9 mouse cellular contexts compared by ENCODE assay signal in genomic region chr9:56727703-56728684, GRCm38 (mm10).
A peak's percentile ranks its signal among the peaks of the same experiment; 100 is the strongest.
DNase-seq lines count a peak whose midpoint lies in the region; ATAC-seq lines count a peak whose summit lies in the region.
"Had no signal": no experiment of that assay in that cellular context is flagged by ENCODE, and none has a peak within 500 bp of the region (broad histone marks: within the 10 kb centered on the region; RNA-seq: fewer than 3 reads in every experiment).

No protein-coding gene starts in this region.

- 0 out of 2 replicates have a peak, but pooled peaks have one; percentile 41 for ATAC-seq in intestine, embryonic 15.5 days
- no peak for ATAC-seq in intestine, embryonic 16.5 days
- ATAC-seq in inflammation-experienced regulatory T-cells, adult 6 months, result no peak
- ATAC-seq in liver, embryonic 12.5 days, result no peak

- no peak overlapping the region for H3K4me3 ChIP-seq in intestine, embryonic 15.5 days (replicated peaks)
- no peak overlapping the region for H3K4me3 ChIP-seq in intestine, embryonic 16.5 days (ENCODE audit: low read length)
- no peak overlapping the region for H3K4me3 ChIP-seq in liver, embryonic 12.5 days

- WGBS in intestine, embryonic 15.5 days, result 49% methylated on average over 15 of the region's 15 CpGs
- WGBS in intestine, embryonic 16.5 days, result 42% methylated on average over 15 of the region's 15 CpGs
- 46% methylated on average over 15 of the region's 15 CpGs for WGBS in liver, embryonic 12.5 days (ENCODE audit: insufficient replicate concordance)

- H3K27me3 ChIP-seq in intestine, embryonic 15.5 days (replicated peaks), result no peaks in the 10 kb centered on the region; the same call in 1 of the 2 replicates
- H3K27me3 ChIP-seq in intestine, embryonic 16.5 days (replicated peaks; ENCODE audit: control insufficient read depth, insufficient read depth, low read length), result no peaks in the 10 kb centered on the region
- 0 out of 2 replicates have a peak, but pooled peaks cover 8% of the 10 kb centered on the region for H3K27me3 ChIP-seq in liver, embryonic 12.5 days (replicated peaks)

- H3K4me1 ChIP-seq in intestine, embryonic 15.5 days (replicated peaks), result no peaks in the 10 kb centered on the region
- no peaks in the 10 kb centered on the region for H3K4me1 ChIP-seq in intestine, embryonic 16.5 days (ENCODE audit: control insufficient read depth, insufficient read depth, low read length)
- no peaks in the 10 kb centered on the region for H3K4me1 ChIP-seq in liver, embryonic 12.5 days

- DNase-seq in adrenal gland, adult 8-10 months, result peak; percentile 16
- DNase-seq in gastrocnemius, adult 18-20 months (ENCODE audit: low spot score), result peak; percentile 37
- peak; percentile 13 to 53 for DNase-seq in kidney, postnatal 25 days
- DNase-seq in retina, adult 2 months (ENCODE audit: low read depth, low spot score), result peak; percentile 16

- no peak overlapping the region for H3K9ac ChIP-seq in intestine, embryonic 15.5 days
- H3K9ac ChIP-seq in intestine, embryonic 16.5 days (ENCODE audit: low read depth, low read length), result no peak overlapping the region
- H3K9ac ChIP-seq in liver, embryonic 12.5 days, result no peak overlapping the region

- no peaks in the 10 kb centered on the region for H3K9me3 ChIP-seq in intestine, embryonic 15.5 days
- H3K9me3 ChIP-seq in intestine, embryonic 16.5 days (ENCODE audit: control insufficient read depth, low read length), result no peaks in the 10 kb centered on the region
- H3K9me3 ChIP-seq in liver, embryonic 12.5 days (replicated peaks), result no peaks in the 10 kb centered on the region

- H3K4me2 ChIP-seq in intestine, embryonic 15.5 days (replicated peaks), result no peak overlapping the region
- H3K4me2 ChIP-seq in intestine, embryonic 16.5 days (ENCODE audit: low read depth, low read length), result no peak overlapping the region
- H3K4me2 ChIP-seq in liver, embryonic 12.5 days, result no peak overlapping the region

- no peaks in the 10 kb centered on the region for H3K36me3 ChIP-seq in intestine, embryonic 15.5 days
- H3K36me3 ChIP-seq in intestine, embryonic 16.5 days (ENCODE audit: control insufficient read depth, insufficient read depth, low read length), result no peaks in the 10 kb centered on the region
- no peaks in the 10 kb centered on the region for H3K36me3 ChIP-seq in liver, embryonic 12.5 days

- 0 out of 2 replicates have a peak overlapping the region, but pooled peaks have one; percentile 44 for H3K27ac ChIP-seq in intestine, embryonic 15.5 days
- H3K27ac ChIP-seq in intestine, embryonic 16.5 days (ENCODE audit: low read length), result no peak overlapping the region
- H3K27ac ChIP-seq in liver, embryonic 12.5 days, result no peak overlapping the region
- H3K27ac ChIP-seq: macrophage had no signal
